Mouse (Mus musculus): ENCODE data around the gene Atcay. TPM values are rescaled to one million over a fixed set of nuclear protein-coding genes. Genes with fewer than 3 reads are reported as not detected.
"Not testable (repeated sequence)": the region's sequence is repeated elsewhere in the genome, so short reads cannot be mapped to it uniquely, and the experiment has no call there.

The Atcay gene
- polyA plus RNA-seq, 1 experiment from 2014 or later: 95.3 TPM

DNA sequence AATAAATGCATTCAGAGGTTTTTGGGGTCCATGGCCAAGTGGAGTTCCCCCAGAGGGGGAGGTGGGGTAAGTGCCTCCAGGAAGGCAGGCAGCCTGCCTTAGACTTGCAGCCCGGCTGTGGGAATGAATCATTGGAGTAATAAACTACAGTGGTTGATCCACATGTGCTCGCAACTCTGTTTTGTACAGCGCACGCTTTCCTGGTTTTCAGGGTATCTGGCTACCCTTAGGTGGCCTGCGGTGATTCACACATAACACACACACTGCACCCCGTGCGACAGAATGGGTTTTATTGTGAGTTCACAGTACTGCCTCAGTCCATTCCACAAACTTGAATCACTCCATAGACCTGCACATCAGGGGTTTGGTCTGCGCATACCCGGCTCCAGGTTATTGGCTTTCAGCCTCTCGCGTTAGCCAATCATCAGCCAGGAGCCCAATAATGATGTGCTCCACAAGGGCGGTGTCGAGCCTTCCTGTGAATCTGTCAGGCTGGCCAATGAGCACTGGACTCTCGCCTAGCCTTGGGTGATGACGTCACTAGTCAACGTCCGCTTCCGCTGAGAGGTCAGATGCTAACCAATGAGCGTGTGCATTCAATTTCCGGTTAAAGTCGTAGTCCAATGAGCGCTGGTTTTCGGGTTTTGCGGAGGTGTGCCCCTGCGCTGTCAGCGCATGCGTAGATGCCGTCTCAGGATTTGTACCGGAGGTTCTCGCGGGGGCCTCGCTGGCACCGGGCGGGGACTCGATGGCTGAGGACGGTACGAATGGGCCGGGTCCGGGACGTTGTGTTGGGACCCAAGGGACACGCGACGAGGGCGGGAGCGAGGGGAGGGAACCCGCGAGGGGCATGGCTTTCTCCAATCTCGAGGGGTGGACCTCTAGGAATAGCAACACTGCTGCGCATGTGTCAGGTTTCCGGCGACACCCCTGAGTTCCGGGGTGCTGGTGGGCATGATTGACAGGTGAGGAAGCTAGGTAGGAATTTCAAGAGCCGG lies 48.0 kb downstream of the Atcay start, which contains the start of gene Dapk3:
Gene Dapk3 (plus strand): TSS at position 670 of the 998 bp plus-strand sequence.
- WGBS: 4% methylated on average over 53 of the region's 53 CpGs
- peak within 1 kb of the TSS; percentile 58 for H3K4me3 ChIP-seq
- ATAC-seq (replicated peaks): peak; percentile 94
- peaks cover 60% of the 10 kb centered on the region for H3K36me3 ChIP-seq (replicated peaks)
- peak within 1 kb of the TSS; percentile 88 for H3K27ac ChIP-seq
- no peaks in the 10 kb centered on the region for H3K27me3 ChIP-seq (replicated peaks)
- H3K4me2 ChIP-seq: peak within 1 kb of the TSS; percentile 53
- no peaks in the 10 kb centered on the region for H3K9me3 ChIP-seq
- peaks cover 33% of the 10 kb centered on the region for H3K4me1 ChIP-seq
- peak within 1 kb of the TSS; percentile 72 for H3K9ac ChIP-seq

DNA sequence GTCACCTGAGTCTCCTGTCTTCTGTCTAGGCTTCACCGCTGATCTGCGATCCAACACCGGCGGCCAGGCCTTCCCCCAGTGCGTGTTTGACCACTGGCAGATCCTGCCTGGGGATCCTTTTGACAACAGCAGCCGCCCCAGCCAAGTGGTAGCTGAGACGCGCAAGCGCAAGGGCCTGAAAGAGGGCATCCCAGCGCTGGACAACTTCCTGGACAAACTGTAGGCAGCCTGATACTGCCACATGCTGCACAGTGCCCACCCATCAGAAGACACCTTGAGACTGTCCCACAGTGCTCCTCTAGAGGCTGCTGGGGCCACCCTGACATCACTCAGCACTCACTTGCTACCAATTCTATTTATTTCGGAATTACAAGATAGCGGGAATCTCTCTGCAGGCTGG lies 48.8 kb downstream of the Atcay start:
- H3K27ac ChIP-seq: peak overlapping the region; percentile 56; the same call in 1 of the 2 replicates
- 75% methylated on average over 12 of the region's 12 CpGs for WGBS
- peaks cover 59% of the 10 kb centered on the region for H3K36me3 ChIP-seq (replicated peaks)
- ATAC-seq (replicated peaks); H3K9ac ChIP-seq; H3K9me3 ChIP-seq; H3K27me3 ChIP-seq (replicated peaks); H3K4me3 ChIP-seq; H3K4me2 ChIP-seq: not testable (repeated sequence)
- H3K4me1 ChIP-seq: peaks cover 38% of the 10 kb centered on the region

DNA sequence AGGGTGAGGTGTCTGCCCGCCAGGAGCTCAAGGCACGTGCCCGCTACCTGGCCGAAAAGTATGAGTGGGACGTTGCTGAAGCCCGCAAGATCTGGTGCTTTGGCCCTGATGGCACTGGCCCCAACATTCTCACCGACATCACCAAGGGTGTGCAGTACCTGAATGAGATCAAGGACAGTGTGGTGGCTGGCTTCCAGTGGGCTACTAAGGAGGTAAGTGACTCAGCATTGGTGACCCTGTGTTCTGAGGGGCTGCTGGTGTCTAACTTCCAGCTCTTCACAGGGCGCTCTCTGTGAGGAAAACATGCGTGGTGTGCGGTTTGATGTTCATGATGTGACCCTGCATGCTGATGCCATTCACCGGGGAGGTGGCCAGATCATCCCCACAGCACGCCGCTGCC lies 49.7 kb downstream of the Atcay start:
- no peaks in the 10 kb centered on the region for H3K27me3 ChIP-seq (replicated peaks)
- H3K9ac ChIP-seq: no peak overlapping the region
- 92% methylated on average over 13 of the region's 13 CpGs for WGBS
- ATAC-seq (replicated peaks): no peak
- H3K9me3 ChIP-seq: no peaks in the 10 kb centered on the region
- H3K36me3 ChIP-seq (replicated peaks): peaks cover 53% of the 10 kb centered on the region
- H3K4me3 ChIP-seq: no peak overlapping the region
- H3K4me1 ChIP-seq: peaks cover 41% of the 10 kb centered on the region
- no peak overlapping the region for H3K4me2 ChIP-seq
- no peak overlapping the region for H3K27ac ChIP-seq

DNA sequence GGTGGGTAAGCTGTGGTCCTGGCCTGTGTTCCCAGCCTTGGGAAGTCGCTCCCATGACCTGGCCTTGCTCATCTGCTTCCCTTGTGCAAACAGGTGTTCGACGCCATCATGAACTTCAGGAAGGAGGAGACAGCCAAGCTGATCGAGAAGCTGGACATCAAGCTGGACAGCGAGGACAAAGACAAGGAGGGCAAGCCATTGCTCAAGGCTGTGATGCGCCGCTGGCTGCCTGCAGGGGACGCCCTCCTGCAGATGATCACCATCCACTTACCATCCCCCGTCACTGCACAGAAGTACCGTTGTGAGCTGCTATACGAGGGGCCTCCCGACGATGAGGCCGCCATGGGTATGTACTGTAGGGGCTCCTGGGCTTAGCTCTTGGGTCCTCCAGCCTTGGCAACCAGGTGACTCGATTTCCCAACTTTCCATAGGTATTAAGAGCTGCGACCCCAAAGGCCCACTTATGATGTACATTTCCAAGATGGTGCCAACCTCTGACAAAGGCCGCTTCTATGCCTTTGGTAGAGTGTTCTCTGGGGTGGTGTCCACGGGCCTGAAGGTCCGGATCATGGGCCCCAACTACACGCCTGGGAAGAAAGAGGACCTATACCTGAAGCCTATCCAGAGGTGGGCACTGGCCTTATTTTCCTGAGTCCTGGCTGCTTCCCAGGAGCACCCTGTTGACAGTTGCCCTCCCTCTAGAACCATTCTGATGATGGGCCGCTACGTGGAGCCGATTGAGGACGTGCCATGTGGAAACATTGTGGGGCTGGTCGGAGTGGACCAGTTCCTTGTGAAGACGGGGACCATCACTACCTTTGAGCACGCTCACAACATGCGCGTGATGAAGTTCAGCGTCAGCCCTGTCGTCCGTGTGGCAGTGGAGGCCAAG lies 50.9 kb downstream of the Atcay start:
- WGBS: 91% methylated on average over 32 of the region's 32 CpGs
- Histone ChIP-seq H3K36me3 (replicated peaks) (peaks cover 50% of the 10 kb centered on the region), H3K27me3 (replicated peaks) (no peaks in the 10 kb centered on the region), H3K9me3 (no peaks in the 10 kb centered on the region), H3K27ac (no peak overlapping the region), H3K4me2 (no peak overlapping the region), H3K4me1 (peaks cover 53% of the 10 kb centered on the region), H3K9ac (no peak overlapping the region), H3K4me3 (no peak overlapping the region)
- no peak for ATAC-seq (replicated peaks)

DNA sequence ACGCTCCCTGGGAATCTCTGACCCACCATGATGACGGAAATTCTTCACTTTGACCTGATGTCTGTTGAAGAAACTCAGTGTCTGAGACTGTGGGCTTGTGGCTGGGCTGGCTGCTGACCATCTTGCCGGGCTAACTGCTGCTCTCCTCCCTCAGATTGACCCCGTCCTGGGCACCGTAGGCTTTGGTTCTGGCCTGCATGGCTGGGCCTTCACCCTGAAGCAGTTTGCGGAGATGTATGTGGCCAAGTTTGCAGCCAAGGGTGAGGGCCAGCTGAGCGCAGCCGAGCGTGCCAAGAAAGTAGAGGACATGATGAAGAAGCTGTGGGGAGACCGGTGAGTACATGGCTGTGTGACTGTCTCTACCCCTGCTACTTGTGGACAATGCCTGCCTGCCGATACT lies 51.7 kb downstream of the Atcay start:
- 93% methylated on average over 11 of the region's 11 CpGs for WGBS

DNA sequence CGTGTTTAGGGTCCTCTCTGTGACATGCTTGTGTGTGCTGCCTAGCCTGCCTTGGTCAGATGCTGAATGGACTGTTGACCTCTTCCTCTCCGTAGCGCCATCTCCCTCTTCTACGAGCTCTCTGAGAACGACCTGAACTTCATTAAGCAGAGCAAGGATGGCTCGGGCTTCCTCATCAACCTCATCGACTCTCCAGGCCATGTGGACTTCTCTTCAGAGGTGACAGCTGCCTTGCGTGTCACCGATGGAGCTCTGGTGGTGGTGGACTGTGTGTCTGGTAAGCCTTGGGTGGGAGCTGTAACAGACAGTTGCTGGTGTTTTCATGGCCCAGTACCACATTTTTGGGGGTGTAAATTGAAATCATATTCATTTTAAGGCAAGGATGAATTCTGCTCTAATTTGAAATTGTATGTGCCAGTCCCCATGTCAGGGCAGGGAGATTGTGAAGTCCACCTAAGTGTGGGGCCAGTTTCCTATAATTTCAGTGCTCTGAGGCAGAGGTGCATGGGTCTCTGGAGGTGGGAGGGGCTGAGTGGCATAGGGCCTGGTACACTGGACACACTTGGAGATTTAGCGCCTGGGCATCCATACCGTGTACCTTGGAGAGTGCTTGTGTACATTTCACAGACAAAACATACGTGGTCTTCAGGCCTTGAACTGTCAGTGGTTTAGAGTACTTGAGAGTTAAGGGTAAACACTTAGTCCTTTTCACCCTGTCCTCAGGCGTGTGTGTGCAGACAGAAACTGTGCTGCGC lies 52.5 kb downstream of the Atcay start:
- peaks cover 46% of the 10 kb centered on the region for H3K36me3 ChIP-seq (replicated peaks)
- no peak for ATAC-seq (replicated peaks)
- peak overlapping the region; percentile 96 for H3K4me3 ChIP-seq
- H3K27me3 ChIP-seq (replicated peaks): no peaks in the 10 kb centered on the region
- H3K4me1 ChIP-seq: peaks cover 58% of the 10 kb centered on the region
- peak overlapping the region; percentile 94 for H3K9ac ChIP-seq
- no peak overlapping the region for H3K27ac ChIP-seq
- 69% methylated on average over 14 of the region's 14 CpGs for WGBS
- H3K9me3 ChIP-seq: no peaks in the 10 kb centered on the region
- H3K4me2 ChIP-seq: peak overlapping the region; percentile 91

More for the DNA sequence above, 51.7 kb downstream of the Atcay start:
- Histone ChIP-seq H3K27ac (no peak overlapping the region), H3K9ac (peak overlapping the region; percentile 2; the same call in 1 of the 2 replicates), H3K4me1 (peaks cover 56% of the 10 kb centered on the region), H3K9me3 (no peaks in the 10 kb centered on the region), H3K4me2 (no peak overlapping the region), H3K27me3 (replicated peaks) (no peaks in the 10 kb centered on the region), H3K4me3 (no peak overlapping the region), H3K36me3 (replicated peaks) (peaks cover 46% of the 10 kb centered on the region)
- no peak for ATAC-seq (replicated peaks)

DNA sequence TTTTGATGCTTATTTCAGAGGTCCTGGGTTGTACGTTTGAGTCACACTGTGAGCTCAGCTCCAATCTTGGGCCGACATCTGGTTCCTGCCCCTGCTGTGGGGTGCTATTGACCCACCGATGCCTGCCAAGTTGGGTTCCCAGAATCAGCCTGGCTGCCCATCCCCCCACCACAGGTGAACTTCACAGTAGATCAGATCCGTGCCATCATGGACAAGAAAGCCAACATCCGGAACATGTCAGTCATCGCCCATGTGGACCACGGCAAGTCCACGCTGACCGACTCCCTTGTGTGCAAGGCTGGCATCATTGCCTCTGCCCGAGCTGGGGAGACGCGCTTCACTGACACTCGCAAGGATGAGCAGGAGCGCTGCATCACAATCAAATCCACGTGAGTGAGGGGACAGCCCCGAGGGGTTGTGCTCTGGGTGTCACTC lies 53.1 kb downstream of the Atcay start:
- no peak for ATAC-seq (replicated peaks)
- Histone ChIP-seq H3K27me3 (replicated peaks) (no peaks in the 10 kb centered on the region), H3K9me3 (no peaks in the 10 kb centered on the region), H3K4me1 (peaks cover 63% of the 10 kb centered on the region), H3K4me2 (peak overlapping the region; percentile 91), H3K36me3 (replicated peaks) (peaks cover 46% of the 10 kb centered on the region), H3K9ac (peak overlapping the region; percentile 94), H3K4me3 (peak overlapping the region; percentile 96), H3K27ac (peak overlapping the region; percentile 94)
- WGBS: 13% methylated on average over 16 of the region's 16 CpGs

- Histone ChIP-seq H3K9me3 (no peaks in the 10 kb centered on the region), H3K36me3 (replicated peaks) (peaks cover 42% of the 10 kb centered on the region), H3K9ac (peak within 1 kb of the TSS; percentile 94), H3K4me1 (peaks cover 55% of the 10 kb centered on the region), H3K4me2 (peak within 1 kb of the TSS; percentile 91), H3K27me3 (replicated peaks) (no peaks in the 10 kb centered on the region), H3K4me3 (peak within 1 kb of the TSS; percentile 96), H3K27ac (peak within 1 kb of the TSS; percentile 94)
- under 1% methylated on average over 77 of the region's 77 CpGs for WGBS
- peak; percentile 77 for ATAC-seq (replicated peaks)
Observed at GRCm38 (mm10) chr10:81176466-81177271, 54.0 kb downstream of the Atcay start, which contains the start of gene Eef2. Eef2 (plus strand) TSS chr10:81176631.

GRCm38 (mm10) chr10:81175936-81176465 lies 54.6 kb downstream of the Atcay start:
- peaks cover 35% of the 10 kb centered on the region for H3K36me3 ChIP-seq (replicated peaks)
- peak overlapping the region; percentile 94 for H3K27ac ChIP-seq
- H3K4me1 ChIP-seq: peaks cover 55% of the 10 kb centered on the region
- ATAC-seq (replicated peaks): no peak
- H3K9ac ChIP-seq: no peak overlapping the region; the same call in 1 of the 2 replicates
- H3K4me3 ChIP-seq: peak overlapping the region; percentile 96
- peak overlapping the region; percentile 91 for H3K4me2 ChIP-seq
- H3K27me3 ChIP-seq (replicated peaks): no peaks in the 10 kb centered on the region
- no peaks in the 10 kb centered on the region for H3K9me3 ChIP-seq
- 6% methylated on average over 13 of the region's 13 CpGs for WGBS

DNA sequence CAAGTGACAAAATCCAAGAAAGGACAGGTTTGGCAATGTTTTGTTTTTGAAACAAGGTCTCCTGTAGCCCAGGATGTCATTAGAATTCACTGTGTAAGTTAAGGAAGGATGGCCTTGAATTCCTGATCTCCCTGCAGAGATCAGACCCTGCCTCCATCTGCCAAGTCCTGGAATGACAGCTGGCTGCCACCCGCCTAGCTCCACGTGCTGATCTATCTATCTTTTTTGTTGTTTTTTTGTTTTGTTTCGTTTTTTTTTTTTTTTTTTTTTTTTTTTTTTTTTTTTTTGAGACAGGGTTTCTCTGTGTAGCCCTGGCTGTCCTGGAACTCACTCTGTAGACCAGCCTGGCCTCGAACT lies 55.3 kb downstream of the Atcay start:
- ATAC-seq (replicated peaks); H3K27me3 ChIP-seq (replicated peaks); H3K9me3 ChIP-seq: not testable (repeated sequence)
- Histone ChIP-seq H3K4me2 (peak overlapping the region; percentile 91), H3K4me3 (peak overlapping the region; percentile 96), H3K36me3 (replicated peaks) (peaks cover 29% of the 10 kb centered on the region), H3K4me1 (peaks cover 55% of the 10 kb centered on the region), H3K9ac (peak overlapping the region; percentile 45; the same call in 1 of the 2 replicates), H3K27ac (peak overlapping the region; percentile 94)
- WGBS: 5% methylated on average over 4 of the region's 4 CpGs
